Mouse (Mus musculus) frontal cortex, postnatal 36 days (tissue): Measurements from ENCODE around the gene Rpp25.

Experiments used
- DNase-seq, 2 experiments: peaks; one replicate each; pipeline ENCODE4 v3.0.0; 2022; ENCODE audit warnings: low spot score in 2 of 2

Rpp25 gene

GRCm38 (mm10) chr9:57521056-57521911 lies 17.5 kb downstream of the Rpp25 start, which contains the start of gene Cox5a:
Gene Cox5a, plus strand, starts transcription at chr9:57521274.
- peak; percentile 92 to 95 for DNase-seq

GRCm38 (mm10) chr9:57522114-57522860 lies 18.5 kb downstream of the Rpp25 start:
- DNase-seq = no peak

DNA sequence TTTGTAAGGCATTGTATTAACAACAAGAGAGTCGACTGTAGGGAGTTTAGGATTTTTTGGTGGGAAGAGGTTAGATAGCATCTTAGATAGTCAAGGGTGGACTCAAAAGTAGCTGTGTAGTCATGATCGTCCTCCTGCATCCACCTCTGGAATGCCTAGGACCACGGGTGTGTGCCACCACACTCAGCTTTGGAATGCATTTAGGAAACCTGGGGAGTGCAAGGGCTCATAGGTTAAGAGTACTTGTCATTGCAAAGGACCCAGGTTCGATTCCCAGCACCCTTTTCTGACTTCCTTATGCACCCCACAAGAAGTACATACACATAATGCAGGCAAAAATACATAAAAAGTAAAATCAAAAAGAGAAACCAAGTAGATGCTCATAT lies 19.0 kb downstream of the Rpp25 start:
- DNase-seq = no peak

DNA sequence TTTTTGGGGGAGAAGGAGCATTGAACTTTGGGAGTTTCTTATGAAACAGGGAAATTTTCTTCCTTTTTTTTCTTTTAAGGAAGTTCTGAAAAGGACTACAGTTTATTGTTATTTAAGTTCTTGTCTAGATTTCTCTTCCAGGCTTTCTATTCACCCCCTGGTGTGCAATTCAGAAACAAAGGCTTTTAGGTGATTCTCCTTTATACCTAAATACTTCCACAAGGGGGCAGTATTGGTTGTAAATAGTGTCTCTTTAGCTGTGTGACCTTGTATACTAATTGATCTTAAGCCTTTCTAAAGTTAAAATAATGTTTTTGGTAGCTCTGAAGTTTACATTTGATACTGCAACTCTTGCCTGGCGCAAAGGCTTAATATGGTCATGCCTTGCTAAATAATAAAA lies 19.9 kb downstream of the Rpp25 start:
- no peak for DNase-seq

DNA sequence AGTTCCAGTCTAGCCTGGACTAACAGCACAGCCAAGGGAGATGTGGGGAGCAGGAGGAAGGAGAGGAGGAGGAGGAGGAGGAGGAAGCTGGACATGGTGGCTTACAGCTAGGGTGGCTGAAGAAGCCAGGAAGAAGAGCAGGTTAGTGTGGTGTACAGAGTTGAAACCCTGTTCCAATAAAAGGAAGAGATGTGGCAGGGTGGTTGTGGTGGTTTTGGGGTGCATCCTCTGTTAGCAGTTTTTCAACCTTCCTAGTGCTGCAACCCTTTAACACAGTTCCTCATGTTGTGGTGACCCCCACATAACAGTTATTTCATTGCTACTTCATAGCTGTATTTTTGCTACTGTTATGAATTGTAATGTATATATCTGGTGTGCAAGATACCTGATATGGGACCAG lies 20.6 kb downstream of the Rpp25 start:
- DNase-seq = no peak

DNA sequence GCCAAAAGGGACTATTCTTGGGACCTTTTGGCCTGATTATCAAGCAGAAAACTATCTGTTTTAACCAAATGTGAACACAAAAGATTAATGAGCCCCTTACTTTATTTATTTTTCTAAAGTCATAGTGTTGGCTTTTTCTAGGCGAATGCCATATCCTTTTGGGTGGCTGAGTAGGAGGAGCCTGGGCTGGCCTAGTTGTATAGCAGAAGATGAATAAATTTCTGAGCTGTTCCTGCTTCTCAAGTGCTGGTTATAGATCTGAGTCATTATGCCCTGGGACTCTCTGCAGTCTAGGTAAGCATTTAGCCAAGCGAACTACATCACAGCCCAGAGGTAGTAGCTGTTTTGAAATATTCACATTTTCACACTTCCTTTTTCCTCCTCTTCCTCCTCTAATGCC lies 21.7 kb downstream of the Rpp25 start:
- no peak for DNase-seq

DNA sequence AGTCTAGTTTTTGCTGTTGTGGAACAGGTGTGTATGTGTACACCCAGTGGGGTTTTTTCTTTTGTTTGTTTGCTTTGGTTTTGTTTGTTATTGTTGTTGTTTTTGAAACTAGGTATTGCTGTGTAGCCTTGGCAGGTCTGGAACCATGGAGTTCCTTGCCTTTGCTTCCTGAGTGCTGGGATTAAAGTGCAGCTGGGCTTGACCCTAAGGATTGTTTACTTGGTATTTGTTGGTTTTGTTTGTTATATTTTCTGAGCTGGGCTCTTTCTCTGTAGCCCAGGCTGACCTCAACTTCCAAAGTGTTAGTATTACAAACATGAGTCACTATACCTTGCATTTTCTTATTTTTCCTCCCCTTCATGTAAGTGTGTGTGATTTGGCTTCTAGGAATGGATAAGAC lies 22.6 kb downstream of the Rpp25 start:
- no peak for DNase-seq

DNA sequence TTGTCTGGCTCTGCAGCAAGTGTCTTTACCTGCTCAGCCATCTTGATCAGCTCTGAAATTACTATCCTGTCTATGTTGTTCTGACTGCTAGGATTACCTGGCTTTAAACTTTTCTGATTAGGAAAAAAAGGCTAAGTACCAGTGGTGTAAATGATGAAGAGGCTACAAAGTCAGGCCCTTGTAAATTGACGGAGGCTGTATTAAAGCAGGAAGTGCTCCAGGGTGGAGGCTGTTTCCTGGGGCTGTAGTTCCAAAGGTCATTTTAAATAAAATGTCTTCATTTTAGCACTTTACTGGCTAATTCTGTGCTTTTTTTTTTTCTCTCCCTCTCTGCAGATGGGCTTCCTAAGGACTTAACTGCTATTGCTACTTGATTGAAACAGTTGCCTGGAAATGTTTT lies 28.1 kb downstream of the Rpp25 start:
- DNase-seq = no peak

DNA sequence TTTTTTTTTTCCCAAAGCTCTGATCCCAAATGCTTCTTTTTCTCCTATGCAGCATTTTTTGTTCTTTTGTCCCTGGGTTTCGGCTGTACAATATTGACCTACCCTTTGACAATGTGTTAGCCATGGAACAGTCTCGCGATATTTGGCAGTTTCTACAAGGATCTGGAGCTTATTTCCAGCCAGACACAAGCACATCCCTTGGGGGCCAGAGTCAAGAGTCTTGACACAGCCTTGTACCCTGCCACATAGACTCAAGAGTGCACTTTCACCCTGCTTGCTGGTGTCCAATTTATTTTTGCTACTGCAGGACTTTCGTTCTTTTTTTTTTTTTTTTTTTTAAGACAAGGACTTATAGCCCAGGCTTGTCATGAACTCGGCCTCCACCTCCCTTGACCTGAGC lies 32.5 kb downstream of the Rpp25 start:
- DNase-seq = no peak

DNA sequence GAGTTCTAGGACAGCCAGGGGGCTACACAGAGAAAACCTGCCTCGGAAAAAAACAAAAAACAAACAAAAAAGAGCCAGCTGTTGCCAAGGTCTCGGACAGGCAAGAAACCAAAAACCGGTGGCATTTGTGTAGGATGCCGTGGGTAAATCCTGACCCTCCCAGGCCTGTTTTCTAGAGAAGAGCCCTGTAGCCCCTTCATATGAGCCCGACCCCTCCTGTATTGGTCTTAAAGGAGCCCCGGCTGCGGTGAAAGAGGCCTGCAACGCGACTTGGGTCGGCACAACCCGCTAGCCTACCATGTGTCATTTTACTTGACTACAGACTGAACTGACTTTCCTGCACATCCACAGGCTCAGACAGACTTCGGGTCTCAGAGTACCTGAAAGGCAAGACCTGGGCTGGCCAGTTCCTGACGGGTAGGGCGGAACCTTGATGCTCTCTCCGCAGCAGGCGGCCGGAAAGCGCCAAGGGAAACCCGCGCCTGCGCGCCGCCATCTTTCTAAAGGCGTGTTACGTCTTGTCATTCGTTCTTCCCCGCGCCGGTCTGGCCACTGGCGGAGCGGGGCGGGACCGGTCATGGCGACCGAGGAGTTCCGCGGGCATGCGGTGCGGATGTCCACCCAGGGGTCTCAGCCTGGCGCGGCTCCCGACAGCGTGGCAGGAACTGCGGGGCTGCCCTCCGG lies 33.4 kb downstream of the Rpp25 start, which contains the start of gene Fam219b:
Fam219b (plus strand) TSS at position 485 of the 684 bp plus-strand sequence.
- DNase-seq = peak; percentile 93

DNA sequence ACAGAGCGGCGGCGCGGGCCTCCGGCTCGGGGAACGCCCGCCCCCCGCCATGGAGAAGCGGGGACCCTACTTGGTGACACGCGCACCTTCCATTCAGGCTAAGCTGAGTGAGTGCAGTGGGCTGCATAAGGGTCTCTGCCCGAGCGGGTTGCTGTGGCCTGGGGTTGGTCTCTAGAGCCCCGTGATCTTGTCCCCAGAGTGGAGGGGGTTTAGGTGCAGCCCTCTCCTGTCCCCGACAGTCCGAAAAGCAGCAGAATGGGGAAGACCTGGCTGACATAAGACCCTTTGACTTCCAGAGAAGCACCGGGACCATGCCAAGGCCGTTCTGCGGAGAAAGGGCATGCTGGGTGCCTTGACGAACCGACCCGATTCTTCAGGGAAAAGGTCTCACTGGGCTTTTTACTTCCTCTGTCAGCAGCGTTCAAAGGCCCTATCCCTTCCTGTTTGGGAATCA lies 33.9 kb downstream of the Rpp25 start:
- peak in 1 of 2 experiments; percentile 42 for DNase-seq

DNA sequence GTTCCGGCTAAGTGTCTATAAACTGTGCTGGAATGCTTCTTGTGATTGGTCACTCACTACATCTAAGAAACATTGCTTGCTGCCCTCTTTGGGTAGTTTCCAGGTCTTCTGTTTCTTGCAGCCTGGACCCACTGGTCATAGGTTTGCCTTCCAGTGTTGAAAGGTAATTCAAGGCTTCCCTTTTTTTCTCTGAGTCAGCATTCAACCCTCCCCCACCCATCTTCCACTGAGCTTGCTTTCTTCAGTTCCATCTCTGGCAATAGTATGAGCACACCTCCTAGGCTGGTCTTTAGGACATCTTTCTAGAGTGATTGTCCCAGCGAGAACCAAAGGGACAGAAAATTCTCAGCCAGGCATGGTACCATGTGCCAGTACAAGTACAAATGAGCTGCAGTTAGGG lies 35.7 kb downstream of the Rpp25 start:
- no peak for DNase-seq

- DNase-seq = peak in 1 of 2 experiments; percentile 63
These were observed 37.5 kb downstream of the Rpp25 start for GRCm38 (mm10) chr9:57541312-57541711.

DNA sequence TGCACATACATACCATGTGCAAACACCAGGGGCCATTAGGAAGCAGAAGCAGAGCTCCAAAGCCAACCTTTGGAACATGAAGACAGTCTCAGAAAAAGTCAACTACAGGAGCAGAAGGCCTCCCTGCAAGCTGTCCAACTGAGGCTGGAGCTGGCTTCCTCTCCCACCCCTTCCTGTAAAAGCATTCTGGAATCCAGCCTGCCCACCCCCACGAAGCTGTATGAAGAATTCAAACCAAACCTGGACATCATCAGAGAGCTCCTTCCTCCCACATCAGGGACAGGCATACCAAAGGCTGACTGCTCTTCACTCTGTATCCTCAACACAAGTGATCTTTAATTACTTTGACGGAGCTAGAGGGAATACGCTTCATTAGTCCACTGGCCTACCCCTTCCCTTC lies 40.1 kb downstream of the Rpp25 start:
- DNase-seq = no peak

DNA sequence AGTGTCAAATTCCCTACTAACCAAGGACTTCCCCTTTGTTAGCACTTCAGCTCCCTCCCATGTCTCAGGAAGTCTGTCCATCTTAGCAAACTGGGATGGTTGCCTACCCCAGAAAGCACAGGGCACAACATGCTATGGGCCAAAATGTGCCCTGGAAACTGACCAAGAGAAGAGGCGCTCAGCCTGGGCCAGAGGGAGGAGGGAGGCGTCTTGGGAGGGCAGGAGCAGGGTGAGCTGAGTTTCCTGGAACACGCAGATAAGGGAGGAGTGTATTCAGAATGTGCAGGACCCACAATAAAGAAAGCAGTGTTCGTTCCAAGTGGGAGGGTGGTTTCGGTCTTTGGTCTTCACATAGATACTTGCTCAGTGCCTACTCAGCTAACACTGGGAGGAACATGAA lies 43.5 kb downstream of the Rpp25 start:
- DNase-seq = no peak

GRCm38 (mm10) chr9:57547869-57548268 lies 44.0 kb downstream of the Rpp25 start:
- no peak for DNase-seq

DNA sequence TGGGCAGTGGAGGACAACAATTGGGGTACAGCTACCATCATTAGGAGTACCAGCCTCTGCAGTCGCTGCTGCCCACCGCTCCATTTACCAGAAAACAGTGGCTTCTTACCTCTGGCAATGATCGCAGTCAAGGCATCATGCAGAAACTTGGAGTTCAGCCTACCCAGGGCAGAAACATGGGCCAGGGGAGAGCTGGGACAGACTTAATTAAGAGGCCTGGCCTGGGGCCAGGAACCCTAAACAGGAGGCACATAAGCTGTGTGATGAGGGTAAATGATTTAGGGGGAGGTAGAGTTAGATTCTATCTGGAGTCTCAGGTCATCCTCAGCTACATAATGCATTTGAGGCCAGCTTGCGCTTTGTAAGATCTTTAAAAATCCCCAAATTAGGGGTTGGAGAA lies 45.4 kb downstream of the Rpp25 start:
- no peak for DNase-seq

DNA sequence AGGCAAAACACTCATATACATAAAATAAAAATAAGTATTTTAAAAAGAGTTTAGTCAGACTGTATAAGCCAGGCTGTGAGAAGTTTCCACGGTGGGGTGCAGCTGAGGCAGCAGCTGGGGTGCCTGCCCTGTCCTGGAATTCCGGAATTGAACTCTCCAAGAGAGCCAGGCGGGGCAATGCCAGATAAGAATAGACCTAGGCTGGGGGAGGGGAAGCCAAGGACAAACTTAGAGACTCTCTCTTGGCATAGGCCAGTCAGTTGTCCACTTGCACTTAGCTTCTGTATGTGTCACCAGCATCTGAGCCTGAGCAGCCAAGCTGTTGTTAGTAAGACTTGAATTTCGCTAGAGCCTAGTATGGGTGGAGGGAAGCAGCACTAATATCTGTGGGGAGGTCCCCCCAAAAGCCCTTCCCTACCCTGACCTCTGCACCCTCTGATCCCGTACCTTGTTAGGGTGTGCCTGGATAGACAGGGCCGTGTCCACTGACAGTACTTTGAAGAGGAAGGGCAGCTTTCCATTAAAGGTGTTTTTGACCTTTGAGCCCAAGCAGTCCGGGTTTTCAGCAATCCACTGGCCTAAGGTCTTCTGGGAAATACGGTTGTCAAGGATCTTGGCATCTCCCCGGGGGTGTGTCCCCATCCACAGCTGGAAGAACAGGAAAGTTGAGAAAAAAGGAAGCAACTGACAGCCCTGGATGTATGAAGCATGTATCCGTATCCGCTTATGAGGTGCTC lies 46.5 kb downstream of the Rpp25 start:
- no peak for DNase-seq

GRCm38 (mm10) chr9:57552139-57552887 lies 48.5 kb downstream of the Rpp25 start, which contains the start of gene Mpi:
Gene Mpi, minus strand, starts transcription at chr9:57552763.
- DNase-seq = peak; percentile 75 to 83

GRCm38 (mm10) chr9:57553119-57553518 lies 49.3 kb downstream of the Rpp25 start:
- no peak for DNase-seq

DNA sequence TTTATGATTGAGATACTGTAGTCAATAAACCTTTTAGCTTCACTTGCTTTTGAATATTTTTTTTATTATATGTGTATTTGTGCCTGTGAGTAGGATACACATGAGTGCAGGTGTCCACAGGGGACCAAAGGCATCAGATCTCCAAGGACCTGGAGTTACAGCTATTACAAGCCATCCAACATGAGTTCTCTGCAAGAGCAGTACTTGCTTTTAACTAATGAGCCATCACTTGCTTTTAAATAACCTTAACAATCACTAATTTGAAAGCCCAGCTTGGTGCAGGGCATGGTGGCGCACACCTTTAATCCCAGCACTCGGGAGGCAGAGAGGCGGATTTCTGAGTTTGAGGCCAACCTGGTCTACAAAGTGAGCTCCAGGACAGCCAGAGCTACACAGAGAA lies 50.9 kb downstream of the Rpp25 start:
- no peak for DNase-seq
